Mouse (Mus musculus) gastrocnemius, adult 18-20 months (tissue): ENCODE measurements around the gene Ppt1. TPM values are rescaled to one million over a fixed set of nuclear protein-coding genes. Genes with fewer than 3 reads are reported as not detected.
"Not testable (repeated sequence)": the region's sequence is repeated elsewhere in the genome, so short reads cannot be mapped to it uniquely, and the experiment has no call there.

ENCODE experiments used
- DNase-seq: peaks from one replicate; pipeline ENCODE4 v3.0.0; 2021; ENCODE audit warnings: low spot score
- long read RNA-seq, 2 experiments: library from polyadenylated mRNA; stranded (forward); transcript quantifications; one replicate each; pipeline ENCODE4 v2.0.0; 2021
- total RNA-seq, 2 experiments: library from RNA; stranded (reverse); gene quantifications; 2 replicates each; pipeline ENCODE4 v1.2.3; 2021

Ppt1 gene
- total RNA-seq = 10 to 100 TPM; 11.4 to 12.7 TPM
- long read RNA-seq, experiment 1, transcript Ppt1-201 (9 exons, 2,381 nt) = major isoform, 8 of 10 reads
- long read RNA-seq, experiment 1, partial matches to known transcripts = 0 of 10 reads
- long read RNA-seq, experiment 1, other reads (novel, unspliced or antisense) = 2 of 10 reads
- long read RNA-seq, experiment 2, transcript Ppt1-201 (9 exons, 2,381 nt) = major isoform, 9 of 13 reads
- long read RNA-seq, experiment 2, partial matches to known transcripts = 0 of 13 reads
- long read RNA-seq, experiment 2, other reads (novel, unspliced or antisense) = 4 of 13 reads

- peak; percentile 74 for DNase-seq
These were observed at the start of gene Ppt1 for GRCm38 (mm10) chr4:122835530-122836402. TSS of gene Ppt1 (plus strand) at chr4:122836242.

GRCm38 (mm10) chr4:122789335-122790089 is 46.5 kb upstream of the Ppt1 start:
- no peak for DNase-seq

GRCm38 (mm10) chr4:122808108-122808507 is 27.9 kb upstream of the Ppt1 start:
- DNase-seq = peak; percentile 40

- DNase-seq = no peak
These were observed 24.9 kb upstream of the Ppt1 start for GRCm38 (mm10) chr4:122811180-122811579.

GRCm38 (mm10) chr4:122811824-122812223 is 24.2 kb upstream of the Ppt1 start:
- DNase-seq = no peak

GRCm38 (mm10) chr4:122816202-122816601 is 19.8 kb upstream of the Ppt1 start:
- no peak for DNase-seq

- not testable (repeated sequence) for DNase-seq
These were observed 15.1 kb upstream of the Ppt1 start for GRCm38 (mm10) chr4:122820941-122821340.

- DNase-seq = no peak
These were observed 8.4 kb upstream of the Ppt1 start for GRCm38 (mm10) chr4:122827651-122828050.

GRCm38 (mm10) chr4:122829339-122829738 is 6.7 kb upstream of the Ppt1 start:
- no peak for DNase-seq

GRCm38 (mm10) chr4:122831888-122832287 is 4.2 kb upstream of the Ppt1 start:
- no peak for DNase-seq

- DNase-seq = no peak
These were observed 347 bp downstream of the Ppt1 start for GRCm38 (mm10) chr4:122836403-122836775.

GRCm38 (mm10) chr4:122837180-122837730 is 1.2 kb downstream of the Ppt1 start:
- DNase-seq = no peak

- no peak for DNase-seq
These were observed 2.0 kb downstream of the Ppt1 start for GRCm38 (mm10) chr4:122837994-122838393.

- DNase-seq = no peak
These were observed 2.4 kb downstream of the Ppt1 start for GRCm38 (mm10) chr4:122838416-122838815.

- no peak for DNase-seq
These were observed 12.1 kb downstream of the Ppt1 start for GRCm38 (mm10) chr4:122848150-122848621.

- DNase-seq = no peak
These were observed 15.5 kb downstream of the Ppt1 start for GRCm38 (mm10) chr4:122851535-122851934.

GRCm38 (mm10) chr4:122853691-122854090 is 17.6 kb downstream of the Ppt1 start:
- DNase-seq = no peak

GRCm38 (mm10) chr4:122854770-122855169 is 18.7 kb downstream of the Ppt1 start:
- DNase-seq = no peak

- DNase-seq = no peak
These were observed 21.9 kb downstream of the Ppt1 start for GRCm38 (mm10) chr4:122857909-122858308.

- DNase-seq = no peak
These were observed 23.1 kb downstream of the Ppt1 start for GRCm38 (mm10) chr4:122859096-122859674.

- no peak for DNase-seq
These were observed 25.8 kb downstream of the Ppt1 start for GRCm38 (mm10) chr4:122861836-122862235.
